In genomic region chr6:49262421-49262820, GRCm38 (mm10) we compare ENCODE assay signal across 8 mouse cellular contexts. TPM values are rescaled to one million over a fixed set of nuclear protein-coding genes. Genes with fewer than 3 reads are reported as not detected.
DNase-seq lines count a peak whose midpoint lies in the region; ATAC-seq lines count a peak whose summit lies in the region.

No protein-coding gene starts in this region.

- peak; percentile 10 for DNase-seq in gastrocnemius, postnatal 25 days
- no peak for DNase-seq in gastrocnemius, postnatal 14 days
- DNase-seq in embryo, embryonic 10 days (ENCODE audit: low spot score), result peak; percentile 16
- no peak for DNase-seq in hindbrain, embryonic 10.5 days (ENCODE audit: low spot score)
- no peak for DNase-seq in left cerebral cortex, postnatal 14 days (ENCODE audit: low spot score in 2 of 2)
- DNase-seq in spleen, postnatal 36 days (ENCODE audit: low spot score in 2 of 2), result no peak

- peak overlapping the region; percentile 97 for H3K27ac ChIP-seq in hindbrain, embryonic 10.5 days
- 0 out of 2 replicates have a peak overlapping the region, but pooled peaks have one; percentile 96 for H3K27ac ChIP-seq in liver, embryonic 15.5 days (replicated peaks)
- peak overlapping the region; percentile 98; the same call in 1 of the 2 replicates for H3K27ac ChIP-seq in stomach, embryonic 15.5 days

- ATAC-seq in liver, embryonic 15.5 days (ENCODE audit: insufficient read depth), result no peak
- no peak for ATAC-seq in stomach, embryonic 15.5 days (ENCODE audit: insufficient read depth, low FRiP score, low read depth)

- H3K9ac ChIP-seq in liver, embryonic 15.5 days, result peak overlapping the region; percentile 100
- H3K9ac ChIP-seq in stomach, embryonic 15.5 days, result no peak overlapping the region; the same call in 1 of the 2 replicates

- peak overlapping the region; percentile 100 for H3K4me3 ChIP-seq in hindbrain, embryonic 10.5 days
- peak overlapping the region; percentile 80 for H3K4me3 ChIP-seq in liver, embryonic 15.5 days (replicated peaks)
- H3K4me3 ChIP-seq in stomach, embryonic 15.5 days (replicated peaks), result peak overlapping the region; percentile 85

- H3K9me3 ChIP-seq in hindbrain, embryonic 10.5 days, result no peaks in the 10 kb centered on the region
- H3K9me3 ChIP-seq in liver, embryonic 15.5 days (replicated peaks), result no peaks in the 10 kb centered on the region
- H3K9me3 ChIP-seq in stomach, embryonic 15.5 days, result no peaks in the 10 kb centered on the region

- 1% methylated on average over 9 of the region's 9 CpGs for WGBS in hindbrain, embryonic 10.5 days
- WGBS in liver, embryonic 15.5 days (ENCODE audit: insufficient replicate concordance), result under 1% methylated on average over 9 of the region's 9 CpGs
- WGBS in stomach, embryonic 15.5 days, result under 1% methylated on average over 9 of the region's 9 CpGs

- H3K27me3 ChIP-seq in hindbrain, embryonic 10.5 days (ENCODE audit: insufficient read depth, poor library complexity, severe bottlenecking), result no peaks in the 10 kb centered on the region
- H3K27me3 ChIP-seq in liver, embryonic 15.5 days, result no peaks in the 10 kb centered on the region
- H3K27me3 ChIP-seq in stomach, embryonic 15.5 days (replicated peaks), result no peaks in the 10 kb centered on the region

- H3K4me2 ChIP-seq in liver, embryonic 15.5 days, result peak overlapping the region; percentile 68
- H3K4me2 ChIP-seq in stomach, embryonic 15.5 days, result peak overlapping the region; percentile 61

- intact Hi-C loops in gastrocnemius, postnatal 14 days (cut with DNase I; ENCODE audit: low total_unique reads), result no loop called here
- intact Hi-C loops in left cerebral cortex, postnatal 14 days (cut with DNase I), result no loop called here

- peaks cover 23% of the 10 kb centered on the region for H3K4me1 ChIP-seq in hindbrain, embryonic 10.5 days (replicated peaks)
- peaks cover 49% of the 10 kb centered on the region for H3K4me1 ChIP-seq in liver, embryonic 15.5 days (replicated peaks)
- H3K4me1 ChIP-seq in stomach, embryonic 15.5 days, result peaks cover 15% of the 10 kb centered on the region; the same call in 1 of the 2 replicates

- H3K36me3 ChIP-seq in hindbrain, embryonic 10.5 days, result peaks cover 14% of the 10 kb centered on the region; the same call in 1 of the 2 replicates
- H3K36me3 ChIP-seq in liver, embryonic 15.5 days (replicated peaks), result peaks cover 3% of the 10 kb centered on the region; the same call in 1 of the 2 replicates
- H3K36me3 ChIP-seq in stomach, embryonic 15.5 days, result no peaks in the 10 kb centered on the region

RNA-seq across cellular contexts. Expression of gene Tra2a, which starts 1.4 kb away (rescaled TPM):
- 10 to 100 TPM; 15.8 to 18.6 TPM for total RNA-seq in gastrocnemius, postnatal 25 days (2021)
- 10 to 100 TPM; 15.8 to 18.1 TPM for total RNA-seq in gastrocnemius, postnatal 14 days (2021)
- 122 and 128 TPM in 2 replicates for polyA plus RNA-seq in hindbrain, embryonic 10.5 days (2016; fragmentation: Nextera tagmentation; extraction: Ambion mirVana)
- 41.2 and 42.3 TPM in 2 replicates for polyA plus RNA-seq in liver, embryonic 15.5 days (2015; fragmentation: Nextera tagmentation; extraction: Ambion mirVana)
- polyA plus RNA-seq in stomach, embryonic 15.5 days (2015; fragmentation: Nextera tagmentation; extraction: Ambion mirVana), result 92.7 and 95.4 TPM in 2 replicates
- 10 to 100 TPM; 66.6 to 82.9 TPM for total RNA-seq in left cerebral cortex, postnatal 14 days (2021)

RNA-seq across cellular contexts. Expression of gene Igf2bp3, which starts 47.7 kb away (rescaled TPM):
- total RNA-seq in gastrocnemius, postnatal 25 days (2021), result under 1 TPM; 0.15 to 0.29 TPM
- total RNA-seq in gastrocnemius, postnatal 14 days (2021), result 1 to 10 TPM in 1 of 2 experiments, under 1 TPM in 1; 0.86 to 1.1 TPM
- 127 and 143 TPM in 2 replicates for polyA plus RNA-seq in hindbrain, embryonic 10.5 days (2016; fragmentation: Nextera tagmentation; extraction: Ambion mirVana)
- 16.3 and 18.5 TPM in 2 replicates for polyA plus RNA-seq in liver, embryonic 15.5 days (2015; fragmentation: Nextera tagmentation; extraction: Ambion mirVana)
- polyA plus RNA-seq in stomach, embryonic 15.5 days (2015; fragmentation: Nextera tagmentation; extraction: Ambion mirVana), result 64.3 and 72.4 TPM in 2 replicates
- total RNA-seq in left cerebral cortex, postnatal 14 days (2021), result under 1 TPM; 0.18 to 0.47 TPM

RNA-seq across cellular contexts. Expression of gene Ccdc126, which starts 56.7 kb away (rescaled TPM):
- 1 to 10 TPM; 1.8 to 2.0 TPM for total RNA-seq in gastrocnemius, postnatal 25 days (2021)
- 1 to 10 TPM; 2.3 to 2.5 TPM for total RNA-seq in gastrocnemius, postnatal 14 days (2021)
- polyA plus RNA-seq in hindbrain, embryonic 10.5 days (2016; fragmentation: Nextera tagmentation; extraction: Ambion mirVana), result 4.7 and 6.6 TPM in 2 replicates
- 2.4 and 2.5 TPM in 2 replicates for polyA plus RNA-seq in liver, embryonic 15.5 days (2015; fragmentation: Nextera tagmentation; extraction: Ambion mirVana)
- 12.4 and 13.1 TPM in 2 replicates for polyA plus RNA-seq in stomach, embryonic 15.5 days (2015; fragmentation: Nextera tagmentation; extraction: Ambion mirVana)
- total RNA-seq in left cerebral cortex, postnatal 14 days (2021), result 1 to 10 TPM; 8.1 to 9.0 TPM

Comparison
In these comparisons a context has a peak if more than half of its experiments do, and no peak if none do; other contexts are left out.
1. DNase-seq: peak in gastrocnemius, postnatal 25 days (single experiment) and embryo, embryonic 10 days (single experiment); none in gastrocnemius, postnatal 14 days (single experiment), hindbrain, embryonic 10.5 days (single experiment), left cerebral cortex, postnatal 14 days (0 of 2) and spleen, postnatal 36 days (0 of 2).
2. Peak in every context shown above with its lines, with median percentiles within 50 percentile points of each other: H3K27ac ChIP-seq and H3K4me3 ChIP-seq.